Mouse (Mus musculus) forebrain, postnatal 0 days (tissue): ENCODE measurements at regions not wholly inside any gene's neighbourhood (a gene's known extent, or its start where the extent isn't known, plus 50 kb on each side); places are given as distances from the start of the nearest gene placed in this dataset.

Source experiments
- ATAC-seq: fragments of 200-750 bp; cut with Nextera tagmentation; 2 replicates; pipeline ENCODE4 v1.8.0; 2017; ENCODE audit warnings: mild to moderate bottlenecking, moderate library complexity
- DNase-seq: peaks from one replicate; pipeline ENCODE4 v3.0.0-alpha.2; 2015
- H3K27ac ChIP-seq: fragments of 300-500 bp; sonication (generic); 2 replicates; pipeline ENCODE4 v1.5.1; 2014; ENCODE audit warnings: low read depth, mild to moderate bottlenecking, antibody characterized with exemption, low read length, moderate library complexity, mixed read lengths
- H3K27me3 ChIP-seq: fragments of 300-500 bp; sonication (generic); 2 replicates; pipeline ENCODE4 v1.6.1; 2014; ENCODE audit warnings: mild to moderate bottlenecking, low read length, mixed read lengths; ENCODE audit not compliant: insufficient read depth
- H3K36me3 ChIP-seq: fragments of 300-500 bp; sonication (generic); 2 replicates; pipeline ENCODE4 v1.6.1; 2014; ENCODE audit warnings: mild to moderate bottlenecking, moderate library complexity; ENCODE audit not compliant: insufficient read depth
- H3K4me1 ChIP-seq: fragments of 300-500 bp; sonication (generic); 2 replicates; pipeline ENCODE4 v1.6.1; 2014; ENCODE audit warnings: antibody characterized with exemption; ENCODE audit not compliant: insufficient read depth
- H3K4me2 ChIP-seq: fragments of 300-500 bp; sonication (generic); 2 replicates; pipeline ENCODE4 v1.6.1; 2014; ENCODE audit warnings: low read depth, mild to moderate bottlenecking, moderate library complexity
- H3K4me3 ChIP-seq: fragments of 300-500 bp; sonication (generic); 2 replicates; pipeline ENCODE4 v1.5.1; 2014; ENCODE audit warnings: low read depth, low read length, mixed read lengths
- H3K9ac ChIP-seq: fragments of 300-500 bp; sonication (generic); 2 replicates; pipeline ENCODE4 v1.6.1; 2014; ENCODE audit warnings: mild to moderate bottlenecking
- H3K9me3 ChIP-seq: fragments of 300-500 bp; sonication (generic); 2 replicates; pipeline ENCODE4 v1.6.1; 2016; ENCODE audit warnings: low read length
- CTCF ChIP-seq: sonication (generic); IDR thresholded peaks from 2 replicates; pipeline ENCODE4 v1.5.1; 2016; ENCODE audit warnings: antibody characterized with exemption, control low read depth, low read depth
- WGBS: fragments of 180-500 bp; shearing (Covaris S2); extraction: QIAGEN DNeasy Blood & Tissue Kit; methylation state at CpG from one replicate; pipeline ENCODE4 v1.1.7; 2014; 5-methylcytosine and 5-hydroxymethylcytosine counted together

- no peak overlapping the region for H3K27ac ChIP-seq
- TF ChIP-seq CTCF, result no peak
- no peak for ATAC-seq
- no peak for DNase-seq
- no peak overlapping the region for H3K4me3 ChIP-seq
- no peak overlapping the region for H3K9ac ChIP-seq
- no peaks in the 10 kb centered on the region for H3K9me3 ChIP-seq
- H3K27me3 ChIP-seq, result no peaks in the 10 kb centered on the region
- no peaks in the 10 kb centered on the region for H3K4me1 ChIP-seq
- H3K4me2 ChIP-seq, result no peak overlapping the region
- H3K36me3 ChIP-seq, result no peaks in the 10 kb centered on the region
- 86% methylated on average over 2 of the region's 2 CpGs for WGBS
Measured at GRCm38 (mm10) chr10:37449894-37450293, 311.2 kb upstream of the Marcks start.

GRCm38 (mm10) chr10:37447333-37448204 lies 308.8 kb upstream of the Marcks start:
- no peak for TF ChIP-seq CTCF
- Histone ChIP-seq H3K9ac (no peak overlapping the region), H3K27ac (no peak overlapping the region), H3K4me1 (no peaks in the 10 kb centered on the region), H3K4me2 (no peak overlapping the region), H3K36me3 (no peaks in the 10 kb centered on the region), H3K27me3 (no peaks in the 10 kb centered on the region), H3K4me3 (no peak overlapping the region), H3K9me3 (no peaks in the 10 kb centered on the region)
- no peak for ATAC-seq
- 84% methylated on average over 4 of the region's 4 CpGs for WGBS
- DNase-seq, result no peak

GRCm38 (mm10) chr10:37439863-37440613 lies 301.3 kb upstream of the Marcks start:
- ATAC-seq (no peak), DNase-seq (no peak)
- Histone ChIP-seq H3K4me1 (no peaks in the 10 kb centered on the region), H3K27ac (no peak overlapping the region), H3K4me3 (no peak overlapping the region), H3K27me3 (no peaks in the 10 kb centered on the region), H3K9ac (no peak overlapping the region), H3K36me3 (no peaks in the 10 kb centered on the region), H3K9me3 (no peaks in the 10 kb centered on the region), H3K4me2 (no peak overlapping the region)
- no peak for TF ChIP-seq CTCF
- WGBS, result 13% methylated on average over 4 of the region's 4 CpGs

- Histone ChIP-seq H3K4me2 (no peak overlapping the region), H3K27me3 (no peaks in the 10 kb centered on the region), H3K4me3 (no peak overlapping the region), H3K27ac (no peak overlapping the region), H3K9ac (no peak overlapping the region), H3K4me1 (no peaks in the 10 kb centered on the region), H3K9me3 (no peaks in the 10 kb centered on the region), H3K36me3 (no peaks in the 10 kb centered on the region)
- ATAC-seq, result no peak
- TF ChIP-seq CTCF, result no peak
- 48% methylated on average over 3 of the region's 3 CpGs for WGBS
- no peak for DNase-seq
Measured at GRCm38 (mm10) chr10:37438312-37438711, 299.6 kb upstream of the Marcks start.

- TF ChIP-seq CTCF, result no peak
- H3K27ac ChIP-seq, result no peak overlapping the region
- no peak overlapping the region for H3K4me3 ChIP-seq
- H3K9ac ChIP-seq, result no peak overlapping the region
- H3K36me3 ChIP-seq, result no peaks in the 10 kb centered on the region
- ATAC-seq (no peak), DNase-seq (no peak)
- no peak overlapping the region for H3K4me2 ChIP-seq
- no peaks in the 10 kb centered on the region for H3K27me3 ChIP-seq
- no peaks in the 10 kb centered on the region for H3K9me3 ChIP-seq
- no peaks in the 10 kb centered on the region for H3K4me1 ChIP-seq
Measured at GRCm38 (mm10) chr10:37436849-37437248, 298.1 kb upstream of the Marcks start.

GRCm38 (mm10) chr10:37434229-37434628 lies 295.5 kb upstream of the Marcks start:
- Histone ChIP-seq H3K27me3 (no peaks in the 10 kb centered on the region), H3K36me3 (no peaks in the 10 kb centered on the region), H3K9me3 (no peaks in the 10 kb centered on the region), H3K4me2 (no peak overlapping the region), H3K9ac (no peak overlapping the region), H3K27ac (no peak overlapping the region), H3K4me1 (no peaks in the 10 kb centered on the region), H3K4me3 (no peak overlapping the region)
- DNase-seq (no peak), ATAC-seq (no peak)
- TF ChIP-seq CTCF, result no peak
- WGBS, result 22% methylated on average over 5 of the region's 5 CpGs

GRCm38 (mm10) chr10:37423047-37423446 lies 284.3 kb upstream of the Marcks start:
- H3K9me3 ChIP-seq, result no peaks in the 10 kb centered on the region
- 29% methylated on average over 1 of the region's 1 CpGs for WGBS
- no peak overlapping the region for H3K4me2 ChIP-seq
- H3K9ac ChIP-seq, result no peak overlapping the region
- H3K4me1 ChIP-seq, result no peaks in the 10 kb centered on the region
- no peak for TF ChIP-seq CTCF
- no peak overlapping the region for H3K4me3 ChIP-seq
- no peak for ATAC-seq
- DNase-seq, result no peak
- H3K27ac ChIP-seq, result no peak overlapping the region
- no peaks in the 10 kb centered on the region for H3K36me3 ChIP-seq
- no peaks in the 10 kb centered on the region for H3K27me3 ChIP-seq
